Mouse (Mus musculus): ENCODE measurements around the gene Gm21981. TPM values are rescaled to one million over a fixed set of nuclear protein-coding genes. Genes with fewer than 3 reads are reported as not detected.
A peak's percentile ranks its signal among the peaks of the same experiment; 100 is the strongest.

Gm21981 gene
- total and polyA plus RNA-seq, 3 experiments = 0.71 to 0.81 TPM; not detected in 1

DNA sequence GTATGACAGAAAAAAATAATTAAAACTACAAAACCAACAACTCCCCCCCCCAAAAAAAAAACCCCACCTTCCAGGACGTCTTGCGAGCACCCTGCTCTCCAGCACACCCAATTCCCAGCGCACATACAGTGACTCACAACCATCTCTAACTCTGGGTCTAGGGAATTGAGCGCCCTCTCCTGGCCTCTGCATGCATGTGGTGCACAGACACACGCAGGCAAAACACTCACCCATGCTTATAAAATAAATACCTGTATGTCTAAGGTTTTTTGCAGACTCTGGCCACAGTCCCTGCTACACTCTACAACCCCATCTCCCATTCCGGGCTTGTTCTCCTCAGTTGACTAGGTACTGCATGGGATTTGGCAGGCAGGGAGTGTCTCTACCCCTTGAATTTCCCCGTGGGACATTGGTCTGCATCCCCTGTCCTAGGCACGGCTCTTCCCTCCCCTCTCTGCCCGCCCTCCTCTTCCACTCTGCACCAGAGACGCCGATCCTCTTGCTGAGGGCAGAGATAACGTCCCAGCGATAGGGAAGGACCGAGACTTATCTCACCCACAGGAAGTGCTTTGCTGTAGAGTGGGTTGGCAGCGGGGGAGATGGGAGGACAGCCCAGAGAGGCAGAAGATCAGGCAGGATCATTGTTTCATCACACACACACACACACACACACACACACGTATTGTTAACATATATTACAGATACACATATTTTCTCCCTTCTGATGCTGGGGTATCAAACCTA lies 48.9 kb upstream of the Gm21981 start (continued):
- peak; percentile 48 for TF ChIP-seq TAL1 (IDR thresholded peaks at IDR 0.05; ENCODE audit: low read length)
- TF ChIP-seq TBP (IDR thresholded peaks at IDR 0.05; ENCODE audit: low read depth, low read length) = peak; percentile 47

DNA sequence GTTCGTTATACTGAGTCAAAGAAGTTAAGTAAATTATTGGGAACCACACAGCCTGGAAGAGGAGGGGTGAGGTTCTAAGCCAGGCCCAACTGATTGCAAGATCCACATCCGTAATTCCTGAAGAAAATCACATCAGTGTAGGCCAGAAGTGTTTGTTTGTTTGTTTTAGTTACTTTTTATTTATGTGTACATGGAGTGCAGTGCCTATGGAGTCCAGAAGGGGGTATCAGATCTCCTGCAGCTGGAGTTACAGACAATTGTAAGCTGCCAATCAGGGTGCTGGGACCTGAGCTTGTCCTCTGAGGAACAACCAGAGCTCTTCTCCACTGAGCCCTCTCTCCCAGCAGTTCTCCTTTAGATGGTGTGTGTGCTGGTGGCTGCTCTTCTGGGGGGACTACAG lies 45.9 kb upstream of the Gm21981 start:
- H3K79me2 ChIP-seq (ENCODE audit: control insufficient read depth, insufficient read depth, low read length, poor library complexity) = peaks cover 1% of the 10 kb centered on the region; the same call in 1 of the 2 replicates
- H3K27me3 ChIP-seq (ENCODE audit: control insufficient read depth in 1 of 2, insufficient read depth in 2 of 2, low read length in 2 of 2) = no peaks in the 10 kb centered on the region
- H3K36me3 ChIP-seq (ENCODE audit: control insufficient read depth in 1 of 2, insufficient read depth in 2 of 2, low read length in 2 of 2) = peaks cover 0 to 23% of the 10 kb centered on the region in 2 experiments; a peak in 2 of 4 replicates
- H3K9me3 ChIP-seq (replicated peaks; ENCODE audit: insufficient read depth, low read length) = no peaks in the 10 kb centered on the region
- no peak overlapping the region for H3K27ac ChIP-seq (ENCODE audit: control insufficient read depth, low read depth, low read length)
- no peak overlapping the region for H3K4me3 ChIP-seq (ENCODE audit: control insufficient read depth in 1 of 2, insufficient read depth in 1 of 2, low read depth in 2 of 2, low read length in 2 of 2)
- TF ChIP-seq HCFC1 (IDR thresholded peaks at IDR 0.05; ENCODE audit: low read depth, low read length) (no peak), POLR2AphosphoS5 (IDR thresholded peaks at IDR 0.05; ENCODE audit: borderline replicate concordance, low read depth, low read length) (no peak), ZC3H11A (IDR thresholded peaks at IDR 0.05; ENCODE audit: low read depth, low read length) (0 out of 2 replicates have a peak, but pooled peaks have one; percentile 5), USF1 (IDR thresholded peaks at IDR 0.05; ENCODE audit: low read depth, low read length) (no peak), SIN3A (IDR thresholded peaks at IDR 0.05; ENCODE audit: low read length) (no peak), RAD21 (IDR thresholded peaks at IDR 0.05; ENCODE audit: low read depth, low read length) (peak; percentile 35), GABPA (IDR thresholded peaks at IDR 0.05; ENCODE audit: low read depth, low read length) (no peak), NRF1 (IDR thresholded peaks at IDR 0.05; ENCODE audit: insufficient read depth, low read depth, low read length, poor library complexity, severe bottlenecking) (no peak), SMC3 (IDR thresholded peaks at IDR 0.05; ENCODE audit: low read depth, low read length) (peak; percentile 42; the same call in 1 of the 2 replicates), TBP (IDR thresholded peaks at IDR 0.05; ENCODE audit: low read depth, low read length) (0 out of 2 replicates have a peak, but pooled peaks have one; percentile 25), MAZ (IDR thresholded peaks at IDR 0.05; ENCODE audit: low read depth, low read length) (no peak), CTCF (IDR thresholded peaks at IDR 0.05 in 2 of 3, conservative IDR thresholded peaks at IDR 0.05 in 1 of 3; ENCODE audit: control insufficient read depth in 1 of 3, insufficient read depth in 1 of 3, low read depth in 2 of 3, low read length in 3 of 3, poor library complexity in 1 of 3, severe bottlenecking in 1 of 3) (peak in 2 of 3 experiments; percentile 57 to 58; a peak in 4 of 6 replicates), UBTF (IDR thresholded peaks at IDR 0.05; ENCODE audit: borderline replicate concordance, insufficient read depth, low read depth, low read length) (no peak), USF2 (IDR thresholded peaks at IDR 0.05; ENCODE audit: borderline replicate concordance in 1 of 2, insufficient read depth in 1 of 2, low read depth in 1 of 2, low read length in 2 of 2) (no peak), EP300 (IDR thresholded peaks at IDR 0.05; ENCODE audit: low read depth in 1 of 2, low read length in 2 of 2) (0 out of 4 replicates have a peak, but pooled peaks have one; percentile 7 to 13), GATA1 (IDR thresholded peaks at IDR 0.05; ENCODE audit: low read depth, low read length) (no peak)
- H3K9ac ChIP-seq (ENCODE audit: control insufficient read depth, low read depth, low read length, poor library complexity, severe bottlenecking) = no peak overlapping the region
- peak; percentile 81 for DNase-seq (ENCODE audit: low read depth, low spot score)
- H3K4me1 ChIP-seq (ENCODE audit: control insufficient read depth in 1 of 2, insufficient read depth in 2 of 2, low read length in 2 of 2) = peaks cover 5 to 39% of the 10 kb centered on the region in 2 experiments
